Mouse (Mus musculus): ENCODE data around the gene Urm1. TPM values are rescaled to one million over a fixed set of nuclear protein-coding genes. Genes with fewer than 3 reads are reported as not detected.

The Urm1 gene
- total and polyA plus RNA-seq, 2 experiments from 2014 or later, result 30.7 to 66.9 TPM

GRCm38 (mm10) chr2:29891773-29892172 lies 71.9 kb downstream of the Urm1 start:
- DNase-seq (ENCODE audit: low spot score) (no peak), ATAC-seq (ENCODE audit: low FRiP score) (no peak)
- H3K9ac ChIP-seq (replicated peaks; ENCODE audit: low read length, poor library complexity, severe bottlenecking), result no peak overlapping the region

More at GRCm38 (mm10) chr2:29891773-29892172, 71.9 kb downstream of the Urm1 start:
- no peak for TF ChIP-seq CTCF (IDR thresholded peaks at IDR 0.05)
- Histone ChIP-seq H3K4me2 (ENCODE audit: low read depth, low read length, poor library complexity, severe bottlenecking) (no peak overlapping the region), H3K4me3 (ENCODE audit: low read depth, low read length) (no peak overlapping the region), H3K27ac (ENCODE audit: low read depth, low read length) (no peak overlapping the region), H3K36me3 (ENCODE audit: insufficient read depth, low read length) (peaks cover 34% of the 10 kb centered on the region), H3K4me1 (ENCODE audit: insufficient read depth, low read length) (peaks cover 5% of the 10 kb centered on the region; the same call in 1 of the 2 replicates), H3K27me3 (ENCODE audit: insufficient read depth, low read length) (no peaks in the 10 kb centered on the region), H3K9me3 (ENCODE audit: low read length) (no peaks in the 10 kb centered on the region)
- WGBS, result 89% methylated on average over 6 of the region's 6 CpGs

Small RNAs within 50 kb of the gene (microRNA-seq; reads per million reads assigned to microRNA genes)
- gene Mir219a-2 (ENCODE audit: borderline number of aligned reads) (not detected), gene Mir219b (ENCODE audit: borderline number of aligned reads) (not detected)

Other genes starting within 250 kb of the Urm1 start
- gene Rapgef1, start 200.4 kb upstream of the Urm1 start, total RNA-seq (2014; rRNA removed), result 98.7 and 109 TPM in 2 replicates
- gene Rapgef1, start 200.4 kb upstream of the Urm1 start, polyA plus RNA-seq (2015; fragmentation: Nextera tagmentation; extraction: Ambion mirVana), result 15.4 and 16.2 TPM in 2 replicates
- gene Gm13420, start 68.4 kb upstream of the Urm1 start, total RNA-seq (2014; rRNA removed), result 0.60 and 1.7 TPM in 2 replicates
- gene Gm13420, start 68.4 kb upstream of the Urm1 start, polyA plus RNA-seq (2015; fragmentation: Nextera tagmentation; extraction: Ambion mirVana), result 0.21 and 0.65 TPM in 2 replicates
- gene Gm13547, start 60.8 kb upstream of the Urm1 start, total RNA-seq (2014; rRNA removed), result not detected in 2 replicates
- gene Gm13547, start 60.8 kb upstream of the Urm1 start, polyA plus RNA-seq (2015; fragmentation: Nextera tagmentation; extraction: Ambion mirVana), result not detected in 2 replicates
- 37.4 and 44.8 TPM in 2 replicates for gene Coq4, start 32.6 kb upstream of the Urm1 start, total RNA-seq (2014; rRNA removed)
- 32.1 and 37.5 TPM in 2 replicates for gene Coq4, start 32.6 kb upstream of the Urm1 start, polyA plus RNA-seq (2015; fragmentation: Nextera tagmentation; extraction: Ambion mirVana)
- gene Trub2, start 31.6 kb upstream of the Urm1 start, total RNA-seq (2014; rRNA removed), result 36.7 and 50.7 TPM in 2 replicates
- gene Trub2, start 31.6 kb upstream of the Urm1 start, polyA plus RNA-seq (2015; fragmentation: Nextera tagmentation; extraction: Ambion mirVana), result 25.7 and 32.0 TPM in 2 replicates
- gene Slc27a4, start 17.4 kb upstream of the Urm1 start, total RNA-seq (2014; rRNA removed), result 111 and 128 TPM in 2 replicates
- gene Slc27a4, start 17.4 kb upstream of the Urm1 start, polyA plus RNA-seq (2015; fragmentation: Nextera tagmentation; extraction: Ambion mirVana), result 48.5 and 50.2 TPM in 2 replicates
- 21.4 and 28.0 TPM in 2 replicates for gene Cercam, start 49.1 kb downstream of the Urm1 start, total RNA-seq (2014; rRNA removed)
- 22.8 and 26.0 TPM in 2 replicates for gene Cercam, start 49.1 kb downstream of the Urm1 start, polyA plus RNA-seq (2015; fragmentation: Nextera tagmentation; extraction: Ambion mirVana)
- gene Odf2, start 69.1 kb downstream of the Urm1 start, total RNA-seq (2014; rRNA removed), result 77.0 and 102 TPM in 2 replicates
- 72.0 and 90.9 TPM in 2 replicates for gene Odf2, start 69.1 kb downstream of the Urm1 start, polyA plus RNA-seq (2015; fragmentation: Nextera tagmentation; extraction: Ambion mirVana)
- 37.7 and 45.5 TPM in 2 replicates for gene Gle1, start 115.4 kb downstream of the Urm1 start, total RNA-seq (2014; rRNA removed)
- gene Gle1, start 115.4 kb downstream of the Urm1 start, polyA plus RNA-seq (2015; fragmentation: Nextera tagmentation; extraction: Ambion mirVana), result 55.0 and 56.0 TPM in 2 replicates
- 796 and 822 TPM in 2 replicates for gene Sptan1, start 145.5 kb downstream of the Urm1 start, total RNA-seq (2014; rRNA removed)
- gene Sptan1, start 145.5 kb downstream of the Urm1 start, polyA plus RNA-seq (2015; fragmentation: Nextera tagmentation; extraction: Ambion mirVana), result 193 and 200 TPM in 2 replicates
- 87.3 and 96.1 TPM in 2 replicates for gene Wdr34, start 228.8 kb downstream of the Urm1 start, total RNA-seq (2014; rRNA removed)
- gene Wdr34, start 228.8 kb downstream of the Urm1 start, polyA plus RNA-seq (2015; fragmentation: Nextera tagmentation; extraction: Ambion mirVana), result 76.2 and 82.7 TPM in 2 replicates
- gene Set, start 237.3 kb downstream of the Urm1 start, total RNA-seq (2014; rRNA removed), result 190 and 269 TPM in 2 replicates
- gene Set, start 237.3 kb downstream of the Urm1 start, polyA plus RNA-seq (2015; fragmentation: Nextera tagmentation; extraction: Ambion mirVana), result 302 and 345 TPM in 2 replicates